Mouse (Mus musculus): ENCODE measurements around the gene Gjb4.

The Gjb4 gene

GRCm38 (mm10) chr4:127349560-127350300, 4.2 kb downstream of the Gjb4 start:
- DNase-seq (ENCODE audit: low spot score in 2 of 2) = no peak

GRCm38 (mm10) chr4:127345000-127345399, 8.9 kb downstream of the Gjb4 start:
- no peak for DNase-seq (ENCODE audit: low spot score in 2 of 2)

- no peak for DNase-seq (ENCODE audit: low spot score in 2 of 2)
Observed at GRCm38 (mm10) chr4:127341372-127341771, 12.5 kb downstream of the Gjb4 start.

DNA sequence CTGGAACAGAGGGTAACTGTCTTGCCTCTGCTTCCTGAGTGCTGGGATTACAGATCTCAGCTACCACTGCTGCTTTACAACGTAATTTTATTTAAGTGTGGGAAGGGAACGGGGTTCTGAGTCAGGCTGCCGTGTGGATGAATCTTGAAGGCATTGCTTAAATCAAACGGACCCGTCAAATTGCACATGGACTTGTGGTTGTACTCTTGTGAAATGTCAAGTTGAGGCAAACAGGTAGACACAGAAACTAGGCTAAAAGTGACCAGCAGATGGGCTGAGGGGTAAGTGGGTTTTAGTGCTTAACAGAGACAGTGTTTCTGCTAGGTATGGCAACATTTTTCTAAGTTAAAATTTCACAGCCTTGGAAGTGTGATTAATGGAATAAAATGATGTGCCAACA, 16.2 kb downstream of the Gjb4 start:
- DNase-seq (ENCODE audit: low spot score in 2 of 2) = no peak

- DNase-seq (ENCODE audit: low spot score in 2 of 2) = no peak
Observed at GRCm38 (mm10) chr4:127334870-127335504, 18.9 kb downstream of the Gjb4 start.

GRCm38 (mm10) chr4:127331171-127331570, 22.7 kb downstream of the Gjb4 start:
- no peak for DNase-seq (ENCODE audit: low spot score in 2 of 2)

DNA sequence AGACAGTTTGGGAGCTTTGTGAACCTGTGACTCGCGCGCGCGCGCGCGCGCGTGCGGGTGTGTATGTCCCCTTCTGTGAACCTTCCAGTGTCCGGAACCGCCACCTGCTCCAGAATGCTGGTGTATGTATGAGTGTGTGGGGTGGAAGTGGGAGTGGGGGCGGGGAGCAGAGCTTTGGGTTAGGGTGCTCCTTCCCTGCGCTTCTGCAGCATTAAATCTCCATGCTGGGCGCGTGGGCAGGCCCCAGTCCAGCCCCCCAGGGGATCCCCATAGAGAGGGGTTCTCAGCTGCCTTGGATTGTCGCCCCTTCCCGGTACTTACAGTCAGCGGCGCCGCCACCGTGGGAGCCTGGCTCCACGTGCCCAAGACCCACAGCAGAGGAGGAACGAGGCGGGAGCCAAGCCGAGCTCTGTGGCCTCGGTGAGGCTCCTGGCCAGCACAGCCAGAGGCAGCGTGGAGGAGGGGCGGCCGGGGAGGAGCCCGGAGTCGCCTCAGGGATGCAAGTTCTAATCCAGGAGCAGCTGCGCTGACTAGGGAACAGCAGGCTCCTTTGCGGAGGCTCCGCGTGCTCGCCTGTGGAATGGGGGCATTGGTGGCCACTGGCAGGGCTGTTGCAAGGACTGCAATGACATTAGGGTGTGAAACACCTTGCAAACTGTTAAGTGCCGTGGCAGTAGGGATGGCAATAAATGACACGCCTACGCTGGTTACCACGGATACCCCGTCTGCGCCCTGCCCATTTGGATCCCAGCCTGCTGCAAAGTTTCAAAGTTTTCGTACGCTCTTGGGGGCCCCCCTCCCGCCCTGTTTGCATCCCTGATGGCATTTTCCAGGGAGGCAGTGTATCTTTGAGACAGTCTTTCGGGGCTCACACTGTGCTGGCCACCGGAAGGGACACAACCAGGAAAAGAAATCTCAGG, 23.4 kb downstream of the Gjb4 start, which contains the start of gene Gjb3:
TSS of gene Gjb3 (minus strand) at position 664 of the 920 bp plus-strand sequence.
- DNase-seq (ENCODE audit: low spot score in 2 of 2) = no peak

DNA sequence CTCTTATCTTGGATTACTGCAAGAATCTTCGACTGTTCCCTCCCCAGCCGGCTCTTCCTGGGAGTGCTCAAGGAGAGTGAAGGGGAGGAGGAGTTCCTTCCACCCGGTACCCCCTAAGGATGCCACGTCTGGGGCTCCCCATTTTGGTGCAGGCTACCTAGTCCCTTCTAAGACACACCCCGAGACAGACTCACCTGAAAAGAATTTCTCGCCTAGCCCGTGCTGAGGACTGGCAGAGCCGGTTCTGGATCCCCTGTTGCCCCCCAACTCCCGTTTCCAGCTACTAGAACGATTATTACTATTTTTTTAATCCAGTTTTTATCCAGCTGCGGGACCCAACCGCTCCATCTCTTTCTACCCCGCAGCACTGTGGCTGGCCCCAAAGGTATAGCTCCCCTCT, 24.1 kb downstream of the Gjb4 start:
- no peak for DNase-seq (ENCODE audit: low spot score in 2 of 2)

GRCm38 (mm10) chr4:127329046-127329445, 24.8 kb downstream of the Gjb4 start:
- no peak for DNase-seq (ENCODE audit: low spot score in 2 of 2)

DNA sequence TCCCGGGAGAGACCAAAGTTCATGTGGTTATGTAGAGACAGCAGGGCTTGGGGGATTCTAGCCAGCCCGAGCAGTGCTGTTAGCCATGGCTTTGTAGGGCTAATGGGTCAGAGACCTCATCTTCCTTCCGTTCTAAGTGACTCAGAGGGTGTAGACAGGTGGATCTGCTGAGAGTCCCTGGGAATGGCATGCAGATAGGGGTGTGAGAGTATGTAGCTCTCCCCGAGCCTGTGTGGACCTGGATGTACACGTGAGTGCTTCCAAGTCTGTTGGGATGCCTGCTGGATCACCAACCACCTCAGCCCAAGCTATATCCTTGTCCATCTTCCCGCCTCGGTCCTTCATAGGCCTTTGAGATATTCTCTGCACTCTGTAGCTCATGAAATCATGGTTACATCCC, 25.5 kb downstream of the Gjb4 start:
- DNase-seq (ENCODE audit: low spot score in 2 of 2) = no peak

DNA sequence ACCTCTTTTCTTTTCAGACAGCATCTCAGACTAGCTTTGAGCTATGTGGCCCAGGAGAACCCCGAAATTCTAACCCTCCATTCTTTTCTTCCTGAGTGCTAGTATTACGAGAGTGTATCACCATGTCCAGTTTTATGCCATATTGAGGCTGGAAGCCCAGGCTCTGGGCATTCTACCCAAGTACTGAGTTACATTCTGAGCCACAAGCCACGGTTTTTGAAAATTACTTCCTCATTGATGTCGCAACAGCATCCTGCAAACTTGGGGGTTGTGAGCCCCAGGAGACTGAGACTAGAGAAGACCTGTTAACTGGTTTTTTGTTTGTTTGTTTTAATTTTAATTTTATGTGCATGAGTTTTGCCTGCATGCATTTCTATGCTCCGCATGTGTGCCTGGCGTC, 26.1 kb downstream of the Gjb4 start:
- DNase-seq (ENCODE audit: low spot score in 2 of 2) = no peak

GRCm38 (mm10) chr4:127327258-127327657, 26.6 kb downstream of the Gjb4 start:
- DNase-seq (ENCODE audit: low spot score in 2 of 2) = no peak

DNA sequence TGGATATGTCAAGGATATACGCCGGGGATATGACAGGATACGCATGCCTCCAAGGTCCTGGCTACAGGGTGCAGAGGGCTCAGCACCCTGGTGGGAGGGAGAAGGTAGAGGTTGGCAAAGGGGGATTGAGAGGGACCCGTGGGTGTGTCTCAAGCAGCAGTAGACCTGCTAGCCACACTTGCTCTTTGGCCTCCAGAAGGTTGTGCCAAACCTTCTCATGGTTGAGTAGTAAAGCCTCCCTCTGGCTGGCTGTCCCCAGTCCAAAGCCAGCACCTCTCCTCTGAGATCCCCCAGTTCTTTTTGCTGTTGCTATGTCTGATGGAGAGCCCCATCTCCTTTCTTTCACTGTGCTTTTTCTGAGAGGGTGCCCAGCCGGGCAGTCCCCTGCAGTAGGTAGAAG, 28.6 kb downstream of the Gjb4 start:
- no peak for DNase-seq (ENCODE audit: low spot score in 2 of 2)

GRCm38 (mm10) chr4:127324759-127325158, 29.1 kb downstream of the Gjb4 start:
- DNase-seq (ENCODE audit: low spot score in 2 of 2) = peak; percentile 55 to 87

- no peak for DNase-seq (ENCODE audit: low spot score in 2 of 2)
Observed at GRCm38 (mm10) chr4:127324296-127324695, 29.6 kb downstream of the Gjb4 start.

DNA sequence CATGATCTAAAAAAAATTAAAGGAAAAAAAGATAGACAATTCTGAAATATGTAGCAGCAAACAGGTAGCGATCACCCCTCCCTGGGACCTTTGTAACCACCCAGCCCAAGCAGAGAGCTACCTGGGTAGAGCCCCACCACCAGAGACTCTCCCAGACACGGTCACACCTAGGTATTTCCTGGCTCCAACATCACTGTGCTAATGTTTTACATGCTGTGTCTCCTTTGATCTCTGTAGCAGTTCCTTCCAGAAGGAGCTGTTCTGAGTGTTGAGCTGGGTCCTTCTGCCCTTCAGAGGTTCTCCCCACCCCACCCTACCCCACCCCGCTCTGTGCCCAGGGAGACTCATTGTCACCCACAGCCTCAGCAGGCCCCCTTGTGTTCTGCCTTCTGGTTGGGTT, 30.2 kb downstream of the Gjb4 start:
- DNase-seq (ENCODE audit: low spot score in 2 of 2) = no peak

- DNase-seq (ENCODE audit: low spot score in 2 of 2) = peak; percentile 48 to 79
Observed at GRCm38 (mm10) chr4:127319613-127320012, 34.3 kb downstream of the Gjb4 start.

DNA sequence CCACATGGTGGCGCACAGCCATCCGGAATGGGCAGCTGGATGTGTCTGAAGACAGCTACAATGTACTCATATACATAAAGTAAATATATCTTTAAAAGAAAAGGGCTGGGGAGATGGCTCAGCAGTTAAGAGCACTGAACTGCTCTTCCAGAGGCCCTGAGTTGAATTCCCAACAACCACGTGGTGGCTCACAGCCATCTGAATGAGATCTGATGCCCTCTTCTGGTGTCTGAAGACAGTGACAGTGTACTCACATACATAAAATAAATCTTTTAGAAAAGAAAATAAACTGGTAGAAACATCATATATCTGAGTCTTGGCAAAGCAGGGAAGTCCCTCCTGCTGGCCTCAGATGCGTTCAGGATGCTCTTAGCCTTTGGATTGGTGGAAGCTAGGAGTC, 36.7 kb downstream of the Gjb4 start:
- no peak for DNase-seq (ENCODE audit: low spot score in 2 of 2)

DNA sequence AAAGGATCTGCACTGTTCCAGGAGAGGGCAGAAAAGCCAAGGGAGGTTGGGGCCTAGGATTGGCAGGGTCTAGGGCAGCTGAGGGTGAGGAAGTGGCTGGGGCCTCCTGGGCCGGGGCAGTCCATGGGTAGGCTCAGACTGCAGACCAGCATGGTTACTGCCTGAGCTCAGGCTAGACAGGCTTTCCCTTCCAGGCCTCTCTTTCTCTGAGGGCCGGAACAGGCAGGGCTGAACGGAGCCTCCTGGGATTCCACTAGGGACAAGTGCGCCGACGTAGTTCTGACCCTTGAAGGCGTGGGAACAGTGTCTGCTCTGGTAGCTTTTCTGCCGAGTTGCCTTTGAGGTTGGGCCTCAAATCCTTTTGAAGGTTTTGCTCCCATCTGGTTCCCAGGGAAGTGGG, 38.1 kb downstream of the Gjb4 start:
- no peak for DNase-seq (ENCODE audit: low spot score in 2 of 2)

GRCm38 (mm10) chr4:127314585-127314984, 39.3 kb downstream of the Gjb4 start:
- DNase-seq (ENCODE audit: low spot score in 2 of 2) = no peak

GRCm38 (mm10) chr4:127313861-127314260, 40.0 kb downstream of the Gjb4 start, which contains the start of gene Gja4:
TSS of gene Gja4 (minus strand) at chr4:127314039.
- peak in 1 of 2 experiments; percentile 42 for DNase-seq (ENCODE audit: low spot score in 2 of 2)

DNA sequence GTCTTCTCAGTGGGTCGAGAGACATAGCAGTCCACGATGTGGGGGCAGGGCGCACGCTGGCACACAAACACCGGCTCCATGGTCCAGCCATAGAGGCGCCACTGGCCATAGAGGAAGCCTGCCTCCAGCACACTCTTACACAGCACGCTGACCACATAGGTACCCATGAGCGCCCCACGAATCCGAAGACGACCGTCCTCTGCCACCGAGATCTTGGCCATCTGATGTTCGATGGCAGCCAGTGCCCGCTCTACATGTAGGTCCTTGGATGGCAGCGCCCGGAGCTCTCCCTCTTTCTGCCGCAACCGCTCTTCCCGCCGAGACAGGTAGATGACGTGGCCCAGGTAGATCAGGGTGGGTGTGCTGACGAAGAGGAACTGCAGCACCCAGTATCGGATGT, 41.5 kb downstream of the Gjb4 start:
- no peak for DNase-seq (ENCODE audit: low spot score in 2 of 2)

All from spleen, postnatal 4 days (tissue).